Mouse (Mus musculus): ENCODE measurements around the gene Olfr204. TPM values are rescaled to one million over a fixed set of nuclear protein-coding genes. Genes with fewer than 3 reads are reported as not detected.
"Not testable (repeated sequence)": the region's sequence is repeated elsewhere in the genome, so short reads cannot be mapped to it uniquely, and the experiment has no call there.

Gene Olfr204
- not detected in 2 replicates for polyA plus RNA-seq (2014; fragmentation: Nextera tagmentation; extraction: Ambion mirVana)

GRCm38 (mm10) chr16:59318148-59318547 lies at the start of gene Olfr204:
Olfr204 (minus strand) TSS chr16:59318248.
- H3K4me1 ChIP-seq (ENCODE audit: control insufficient read depth, insufficient read depth, low read length), result no peaks in the 10 kb centered on the region
- no peak within 1 kb of the TSS for H3K9ac ChIP-seq (replicated peaks; ENCODE audit: low read length)
- H3K36me3 ChIP-seq (ENCODE audit: control insufficient read depth, insufficient read depth, low read length), result no peaks in the 10 kb centered on the region
- H3K27me3 ChIP-seq (ENCODE audit: control insufficient read depth, insufficient read depth, low read length), result no peaks in the 10 kb centered on the region
- H3K4me2 ChIP-seq (ENCODE audit: low read length), result no peak within 1 kb of the TSS
- H3K4me3 ChIP-seq (replicated peaks; ENCODE audit: low read depth, low read length), result no peak within 1 kb of the TSS
- H3K9me3 ChIP-seq (ENCODE audit: control insufficient read depth, low read length), result no peaks in the 10 kb centered on the region
- H3K27ac ChIP-seq (replicated peaks; ENCODE audit: low read depth, low read length), result no peak within 1 kb of the TSS
- DNase-seq (no peak), ATAC-seq (ENCODE audit: low FRiP score, low TSS enrichment) (no peak)

- no peak within 1 kb of the TSS for H3K4me2 ChIP-seq (ENCODE audit: low read length)
- no peak within 1 kb of the TSS for H3K27ac ChIP-seq (replicated peaks; ENCODE audit: low read depth, low read length)
- H3K4me3 ChIP-seq (replicated peaks; ENCODE audit: low read depth, low read length), result no peak within 1 kb of the TSS
- no peaks in the 10 kb centered on the region for H3K9me3 ChIP-seq (ENCODE audit: control insufficient read depth, low read length)
- no peaks in the 10 kb centered on the region for H3K4me1 ChIP-seq (ENCODE audit: control insufficient read depth, insufficient read depth, low read length)
- no peaks in the 10 kb centered on the region for H3K36me3 ChIP-seq (ENCODE audit: control insufficient read depth, insufficient read depth, low read length)
- WGBS, result 81% methylated on average over 2 of the region's 2 CpGs
- H3K27me3 ChIP-seq (ENCODE audit: control insufficient read depth, insufficient read depth, low read length), result no peaks in the 10 kb centered on the region
- ATAC-seq (ENCODE audit: low FRiP score, low TSS enrichment), result no peak
- DNase-seq, result no peak
- H3K9ac ChIP-seq (replicated peaks; ENCODE audit: low read length), result no peak within 1 kb of the TSS
Observed at GRCm38 (mm10) chr16:59363893-59364292, 45.8 kb upstream of the Olfr204 start, which contains the start of gene Olfr209. Olfr209 (minus strand) TSS chr16:59363993.

GRCm38 (mm10) chr16:59349146-59349545 lies 31.1 kb upstream of the Olfr204 start, which contains the start of gene Olfr206:
Olfr206 (minus strand) TSS chr16:59349246.
- Histone ChIP-seq H3K27me3 (ENCODE audit: control insufficient read depth, insufficient read depth, low read length) (no peaks in the 10 kb centered on the region), H3K27ac (replicated peaks; ENCODE audit: low read depth, low read length) (no peak within 1 kb of the TSS), H3K4me3 (replicated peaks; ENCODE audit: low read depth, low read length) (no peak within 1 kb of the TSS), H3K4me2 (ENCODE audit: low read length) (no peak within 1 kb of the TSS), H3K36me3 (ENCODE audit: control insufficient read depth, insufficient read depth, low read length) (no peaks in the 10 kb centered on the region), H3K9ac (replicated peaks; ENCODE audit: low read length) (no peak within 1 kb of the TSS), H3K4me1 (ENCODE audit: control insufficient read depth, insufficient read depth, low read length) (no peaks in the 10 kb centered on the region), H3K9me3 (ENCODE audit: control insufficient read depth, low read length) (no peaks in the 10 kb centered on the region)
- no peak for DNase-seq
- WGBS, result 88% methylated on average over 1 of the region's 1 CpGs
- no peak for ATAC-seq (ENCODE audit: low FRiP score, low TSS enrichment)

- Histone ChIP-seq H3K9ac (replicated peaks; ENCODE audit: low read length) (no peak within 1 kb of the TSS), H3K36me3 (ENCODE audit: control insufficient read depth, insufficient read depth, low read length) (no peaks in the 10 kb centered on the region), H3K4me3 (replicated peaks; ENCODE audit: low read depth, low read length) (no peak within 1 kb of the TSS), H3K9me3 (ENCODE audit: control insufficient read depth, low read length) (no peaks in the 10 kb centered on the region), H3K4me1 (ENCODE audit: control insufficient read depth, insufficient read depth, low read length) (no peaks in the 10 kb centered on the region), H3K27ac (replicated peaks; ENCODE audit: low read depth, low read length) (no peak within 1 kb of the TSS), H3K4me2 (ENCODE audit: low read length) (no peak within 1 kb of the TSS), H3K27me3 (ENCODE audit: control insufficient read depth, insufficient read depth, low read length) (no peaks in the 10 kb centered on the region)
- ATAC-seq (ENCODE audit: low FRiP score, low TSS enrichment), result no peak
- DNase-seq, result no peak
Observed at GRCm38 (mm10) chr16:59331038-59331437, 13.0 kb upstream of the Olfr204 start, which contains the start of gene Olfr205. Olfr205 (minus strand) TSS chr16:59331138.

GRCm38 (mm10) chr16:59323262-59323661 lies 5.2 kb upstream of the Olfr204 start:
- not testable (repeated sequence) for H3K4me1 ChIP-seq (ENCODE audit: control insufficient read depth, insufficient read depth, low read length); H3K4me3 ChIP-seq (replicated peaks; ENCODE audit: low read depth, low read length); H3K27ac ChIP-seq (replicated peaks; ENCODE audit: low read depth, low read length); DNase-seq; H3K27me3 ChIP-seq (ENCODE audit: control insufficient read depth, insufficient read depth, low read length); H3K4me2 ChIP-seq (ENCODE audit: low read length); H3K9me3 ChIP-seq (ENCODE audit: control insufficient read depth, low read length); H3K9ac ChIP-seq (replicated peaks; ENCODE audit: low read length); H3K36me3 ChIP-seq (ENCODE audit: control insufficient read depth, insufficient read depth, low read length); ATAC-seq (ENCODE audit: low FRiP score, low TSS enrichment)
- 63% methylated on average over 1 of the region's 1 CpGs for WGBS

GRCm38 (mm10) chr16:59298581-59298980 lies 19.5 kb downstream of the Olfr204 start, which contains the start of gene Olfr203:
Olfr203 (plus strand) TSS chr16:59298881.
- no peak for DNase-seq
- H3K9ac ChIP-seq (replicated peaks; ENCODE audit: low read length), result no peak within 1 kb of the TSS
- H3K4me3 ChIP-seq (replicated peaks; ENCODE audit: low read depth, low read length), result no peak within 1 kb of the TSS
- H3K27ac ChIP-seq (replicated peaks; ENCODE audit: low read depth, low read length), result no peak within 1 kb of the TSS
- WGBS, result 88% methylated on average over 2 of the region's 2 CpGs
- H3K4me1 ChIP-seq (ENCODE audit: control insufficient read depth, insufficient read depth, low read length), result no peaks in the 10 kb centered on the region
- no peak within 1 kb of the TSS for H3K4me2 ChIP-seq (ENCODE audit: low read length)
- no peaks in the 10 kb centered on the region for H3K27me3 ChIP-seq (ENCODE audit: control insufficient read depth, insufficient read depth, low read length)
- no peaks in the 10 kb centered on the region for H3K9me3 ChIP-seq (ENCODE audit: control insufficient read depth, low read length)
- no peak for ATAC-seq (ENCODE audit: low FRiP score, low TSS enrichment)
- H3K36me3 ChIP-seq (ENCODE audit: control insufficient read depth, insufficient read depth, low read length), result no peaks in the 10 kb centered on the region

- DNase-seq; H3K27me3 ChIP-seq (ENCODE audit: control insufficient read depth, insufficient read depth, low read length); H3K4me2 ChIP-seq (ENCODE audit: low read length); H3K27ac ChIP-seq (replicated peaks; ENCODE audit: low read depth, low read length); H3K4me3 ChIP-seq (replicated peaks; ENCODE audit: low read depth, low read length); H3K36me3 ChIP-seq (ENCODE audit: control insufficient read depth, insufficient read depth, low read length); H3K9ac ChIP-seq (replicated peaks; ENCODE audit: low read length); H3K9me3 ChIP-seq (ENCODE audit: control insufficient read depth, low read length); H3K4me1 ChIP-seq (ENCODE audit: control insufficient read depth, insufficient read depth, low read length); ATAC-seq (ENCODE audit: low FRiP score, low TSS enrichment): not testable (repeated sequence)
- WGBS, result 89% methylated on average over 9 of the region's 9 CpGs
Observed at GRCm38 (mm10) chr16:59287576-59287975, 30.5 kb downstream of the Olfr204 start.

GRCm38 (mm10) chr16:59286693-59287092 lies 31.4 kb downstream of the Olfr204 start, which contains the start of gene Olfr202:
Olfr202 (minus strand) TSS chr16:59286793.
- WGBS, result 90% methylated on average over 1 of the region's 1 CpGs
- ATAC-seq (ENCODE audit: low FRiP score, low TSS enrichment), result no peak
- H3K27me3 ChIP-seq (ENCODE audit: control insufficient read depth, insufficient read depth, low read length), result no peaks in the 10 kb centered on the region
- H3K4me3 ChIP-seq (replicated peaks; ENCODE audit: low read depth, low read length), result no peak within 1 kb of the TSS
- no peak for DNase-seq
- no peak within 1 kb of the TSS for H3K9ac ChIP-seq (replicated peaks; ENCODE audit: low read length)
- no peaks in the 10 kb centered on the region for H3K36me3 ChIP-seq (ENCODE audit: control insufficient read depth, insufficient read depth, low read length)
- no peak within 1 kb of the TSS for H3K4me2 ChIP-seq (ENCODE audit: low read length)
- no peaks in the 10 kb centered on the region for H3K4me1 ChIP-seq (ENCODE audit: control insufficient read depth, insufficient read depth, low read length)
- no peaks in the 10 kb centered on the region for H3K9me3 ChIP-seq (ENCODE audit: control insufficient read depth, low read length)
- H3K27ac ChIP-seq (replicated peaks; ENCODE audit: low read depth, low read length), result no peak within 1 kb of the TSS

GRCm38 (mm10) chr16:59283476-59283875 lies 34.6 kb downstream of the Olfr204 start:
- no peak overlapping the region for H3K4me3 ChIP-seq (replicated peaks; ENCODE audit: low read depth, low read length)
- H3K9me3 ChIP-seq (ENCODE audit: control insufficient read depth, low read length), result no peaks in the 10 kb centered on the region
- no peak overlapping the region for H3K9ac ChIP-seq (replicated peaks; ENCODE audit: low read length)
- H3K36me3 ChIP-seq (ENCODE audit: control insufficient read depth, insufficient read depth, low read length), result no peaks in the 10 kb centered on the region
- DNase-seq (no peak), ATAC-seq (ENCODE audit: low FRiP score, low TSS enrichment) (no peak)
- no peaks in the 10 kb centered on the region for H3K4me1 ChIP-seq (ENCODE audit: control insufficient read depth, insufficient read depth, low read length)
- H3K4me2 ChIP-seq (ENCODE audit: low read length), result no peak overlapping the region
- no peak overlapping the region for H3K27ac ChIP-seq (replicated peaks; ENCODE audit: low read depth, low read length)
- WGBS, result 81% methylated on average over 1 of the region's 1 CpGs
- no peaks in the 10 kb centered on the region for H3K27me3 ChIP-seq (ENCODE audit: control insufficient read depth, insufficient read depth, low read length)
